Mouse (Mus musculus) neutrophil, adult 5-6 weeks (primary cell): ENCODE data around the gene Ano6. TPM values are rescaled to one million over a fixed set of nuclear protein-coding genes. Genes with fewer than 3 reads are reported as not detected.

Experiments used
- ATAC-seq: fragments of 151-379, 151-347 bp; 2 replicates; pipeline ENCODE4 v1.8.0; 2017; ENCODE audit warnings: mild to moderate bottlenecking, moderate TSS enrichment; ENCODE audit not compliant: insufficient number of reproducible peaks, poor library complexity, low FRiP score, severe bottlenecking; ENCODE audit errors: extremely low read depth
- total RNA-seq: library from RNA; stranded (forward); fragments of 200-1000 nt; gene quantifications from 2 replicates; pipeline ENCODE4 v1.2.3, GENCODE M21; 2017

Ano6 gene
- total RNA-seq, 1 experiment from 2014 or later: 60.4 TPM

GRCm38 (mm10) chr15:95765271-95765670, 25.4 kb upstream of the Ano6 start:
- ATAC-seq: no peak

- no peak for ATAC-seq
Measured at GRCm38 (mm10) chr15:95765936-95766335, 24.7 kb upstream of the Ano6 start.

GRCm38 (mm10) chr15:95767825-95768224, 22.8 kb upstream of the Ano6 start:
- ATAC-seq: no peak

GRCm38 (mm10) chr15:95768703-95769102, 21.9 kb upstream of the Ano6 start:
- no peak for ATAC-seq

- ATAC-seq: no peak
Measured at GRCm38 (mm10) chr15:95769576-95769975, 21.1 kb upstream of the Ano6 start.

GRCm38 (mm10) chr15:95770307-95770706, 20.3 kb upstream of the Ano6 start:
- no peak for ATAC-seq

GRCm38 (mm10) chr15:95772374-95772773, 18.3 kb upstream of the Ano6 start:
- no peak for ATAC-seq

- peak; percentile 88 for ATAC-seq
Measured at GRCm38 (mm10) chr15:95772861-95773836, 17.5 kb upstream of the Ano6 start.

GRCm38 (mm10) chr15:95774197-95774596, 16.4 kb upstream of the Ano6 start:
- ATAC-seq: no peak

GRCm38 (mm10) chr15:95774674-95775414, 15.8 kb upstream of the Ano6 start:
- no peak for ATAC-seq

- ATAC-seq: no peak
Measured at GRCm38 (mm10) chr15:95777743-95778142, 12.9 kb upstream of the Ano6 start.

- ATAC-seq: no peak
Measured at GRCm38 (mm10) chr15:95778710-95779109, 11.9 kb upstream of the Ano6 start.

- ATAC-seq: no peak
Measured at GRCm38 (mm10) chr15:95786624-95787023, 4.0 kb upstream of the Ano6 start.

- no peak for ATAC-seq
Measured at GRCm38 (mm10) chr15:95787578-95787977, 3.1 kb upstream of the Ano6 start.

GRCm38 (mm10) chr15:95789562-95790528, 798 bp upstream of the Ano6 start:
- ATAC-seq: no peak

- ATAC-seq: no peak
Measured at GRCm38 (mm10) chr15:95791141-95791791, 623 bp downstream of the Ano6 start.

- no peak for ATAC-seq
Measured at GRCm38 (mm10) chr15:95791855-95792254, 1.2 kb downstream of the Ano6 start.
